Mouse (Mus musculus) E14TG2a.4 (cell line): ENCODE data around the gene Ankrd35.

Experiments
- CTCF ChIP-seq: conservative IDR thresholded peaks from 2 replicates; pipeline ENCODE4 v1.5.1; 2014; ENCODE audit warnings: low read length
- POU5F1 ChIP-seq: IDR thresholded peaks from 2 replicates; pipeline ENCODE4 v1.6.1; 2014; ENCODE audit warnings: low read length, borderline replicate concordance

- TF ChIP-seq CTCF: no peak
- no peak for TF ChIP-seq POU5F1
Measured at GRCm38 (mm10) chr3:96729403-96729784, 59.5 kb downstream of the Ankrd35 start.
